Mouse (Mus musculus) liver, adult 2 months (tissue): ENCODE measurements at regions not wholly inside any gene's neighbourhood (a gene's known extent, or its start where the extent isn't known, plus 50 kb on each side); places are given as distances from the start of the nearest gene placed in this dataset.

ENCODE experiments used
- CTCF ChIP-seq: fragments of 200-500 bp; IDR thresholded peaks from 2 replicates; pipeline ENCODE4 v1.5.1; 2011; ENCODE audit warnings: low read depth, low read length, control low read depth
- POLR2A ChIP-seq: fragments of 200-500 bp; IDR thresholded peaks from 2 replicates; pipeline ENCODE4 v1.6.1; 2011; ENCODE audit warnings: low read length, control low read depth; ENCODE audit not compliant: insufficient read depth; ENCODE audit errors: extremely low read depth

- TF ChIP-seq CTCF (no peak), POLR2A (no peak)
Measured at GRCm38 (mm10) chr11:84637268-84637667, 111.9 kb upstream of the Lhx1 start.
